Mouse (Mus musculus) brain, embryonic 14.5 days (tissue): ENCODE measurements around the gene Srprb.

Experiments
- CTCF ChIP-seq: fragments of 200-500 bp; IDR thresholded peaks from 2 replicates; pipeline ENCODE4 v1.5.1; 2012; ENCODE audit warnings: inconsistent platforms, mild to moderate bottlenecking, moderate library complexity, borderline replicate concordance; ENCODE audit not compliant: insufficient read depth, insufficient read length; ENCODE audit errors: extremely low read depth
- POLR2A ChIP-seq: fragments of 200-500 bp; IDR thresholded peaks from 2 replicates; pipeline ENCODE4 v1.6.1; 2012; ENCODE audit warnings: mild to moderate bottlenecking, inconsistent platforms, borderline replicate concordance; ENCODE audit not compliant: poor library complexity, insufficient read depth, insufficient read length, severe bottlenecking; ENCODE audit errors: extremely low read depth

- TF ChIP-seq CTCF (no peak), POLR2A (no peak)
Measured at GRCm38 (mm10) chr9:103227760-103228159, 25.8 kb upstream of the Srprb start.
